Mouse (Mus musculus) bone marrow macrophage, adult 2 months (primary cell): ENCODE results near the gene Abo.

Source experiments
- CTCF ChIP-seq: IDR thresholded peaks from 2 replicates; pipeline ENCODE4 v1.5.1; 2012; ENCODE audit warnings: low read depth, mild to moderate bottlenecking, low read length, moderate library complexity
- POLR2A ChIP-seq: IDR thresholded peaks from 2 replicates; pipeline ENCODE4 v1.6.1; 2012; ENCODE audit warnings: mild to moderate bottlenecking, low read depth, low read length, borderline replicate concordance

DNA sequence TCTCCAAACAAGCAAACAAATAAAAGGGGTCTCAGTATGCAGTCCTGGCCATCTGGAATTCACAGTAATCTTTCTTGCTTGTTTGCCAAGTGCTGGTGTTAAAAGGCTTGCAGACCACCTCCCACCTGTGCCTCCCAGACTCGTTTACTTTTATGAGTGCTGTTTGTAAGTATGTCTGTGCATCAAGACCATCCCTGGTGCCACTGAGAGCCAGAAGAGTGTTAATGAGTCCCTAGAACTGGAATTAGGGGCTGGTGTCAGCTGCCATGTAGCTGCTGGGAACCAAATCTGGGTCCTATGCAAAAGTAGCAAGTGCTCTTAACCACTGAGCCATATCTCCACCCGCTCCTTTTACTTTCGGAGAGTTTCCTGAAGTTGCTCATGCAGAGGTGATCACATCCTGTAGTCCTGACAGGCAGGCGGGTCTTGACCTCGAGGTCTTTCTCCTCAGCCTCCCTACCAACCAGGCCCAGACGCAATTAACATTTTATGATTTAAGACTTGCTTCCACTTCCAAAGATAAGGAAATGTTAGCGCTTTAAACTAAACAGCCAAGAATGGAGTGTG, 37.1 kb upstream of the Abo start:
- TF ChIP-seq CTCF (no peak), POLR2A (no peak)
